Mouse (Mus musculus) adrenal gland, adult 18-20 months (tissue): ENCODE data around the gene Zdhhc19. TPM values are rescaled to one million over a fixed set of nuclear protein-coding genes. Genes with fewer than 3 reads are reported as not detected.

Experiments used
- DNase-seq, 2 experiments: peaks; one replicate each; pipeline ENCODE4 v3.0.0; 2021 to 2022; ENCODE audit warnings: low spot score in 2 of 2
- total RNA-seq, 2 experiments: library from RNA; stranded (reverse); gene quantifications; 1 replicate in 1 of 2; 2 replicates in 1 of 2; pipeline ENCODE4 v1.2.3; 2021

Zdhhc19 gene
- total RNA-seq, 2 experiments from 2014 or later, result not detected

GRCm38 (mm10) chr16:32513401-32513800 is 17.3 kb downstream of the Zdhhc19 start:
- DNase-seq, result no peak

DNA sequence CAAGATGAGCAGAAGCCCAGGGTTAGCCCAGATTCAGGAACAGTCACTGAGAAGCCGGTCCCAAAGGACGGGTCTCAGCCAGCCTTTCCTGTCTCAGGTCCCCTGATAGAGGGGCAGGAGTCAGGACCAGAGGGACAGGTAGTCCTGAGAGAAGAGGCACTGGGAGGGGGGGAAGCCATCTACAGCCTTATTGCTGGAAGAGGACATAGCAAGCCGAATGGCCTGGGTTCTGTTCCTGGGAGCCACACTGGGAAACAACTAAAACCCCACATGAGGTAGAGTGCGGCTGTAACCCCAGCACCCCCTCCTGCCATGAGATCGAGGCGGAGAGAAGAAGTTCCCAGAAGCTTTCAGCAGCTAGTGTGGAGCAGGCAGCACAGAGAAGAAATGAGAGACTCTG is 17.9 kb downstream of the Zdhhc19 start:
- DNase-seq, result no peak

DNA sequence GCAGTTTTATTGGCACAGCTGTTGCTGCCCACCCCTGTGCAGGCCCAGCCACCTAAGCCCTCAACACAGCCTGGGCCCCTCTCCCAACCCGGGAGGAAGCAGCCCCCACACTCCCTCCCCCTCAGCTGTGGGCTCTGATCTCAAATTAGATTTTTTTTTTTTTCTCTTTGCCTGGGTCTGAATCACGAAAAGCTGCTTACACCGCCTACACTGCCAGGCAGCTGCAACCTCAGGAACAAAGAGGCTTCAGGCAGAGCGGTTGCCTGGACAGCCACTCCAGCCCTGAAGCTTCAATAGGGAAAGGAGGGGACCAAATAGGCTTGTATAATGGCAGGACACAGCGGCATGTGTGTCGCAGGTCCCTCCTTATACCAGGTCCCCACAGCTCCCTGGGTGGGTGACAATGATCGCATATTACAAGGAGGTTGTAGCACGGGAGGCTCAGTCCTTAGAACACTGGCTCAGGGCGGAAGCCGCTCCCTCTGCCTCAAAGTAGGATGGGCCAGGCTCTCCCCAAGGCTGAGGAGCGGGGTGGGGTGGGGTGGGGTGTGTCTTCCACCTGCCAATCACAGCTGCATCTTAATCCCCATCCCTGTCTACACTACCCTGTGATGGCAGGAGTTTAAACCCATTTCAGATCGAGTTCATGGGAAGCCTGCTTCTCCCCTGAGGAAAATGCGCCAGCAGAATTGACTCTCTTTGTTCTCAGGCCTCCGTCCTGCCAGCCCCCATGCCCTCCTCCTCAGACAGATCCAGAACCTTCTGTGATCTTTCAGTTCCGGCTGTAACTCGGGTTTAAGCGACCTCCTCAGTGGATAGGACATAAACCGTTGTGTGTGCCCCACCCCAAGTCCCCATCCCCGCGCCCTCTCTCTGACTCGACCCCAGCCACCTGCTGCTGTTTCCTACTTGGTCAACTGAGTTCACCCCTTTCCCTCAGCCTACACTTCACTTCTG is 20.2 kb downstream of the Zdhhc19 start:
- no peak for DNase-seq

- DNase-seq, result no peak
These were observed 21.9 kb downstream of the Zdhhc19 start for GRCm38 (mm10) chr16:32517785-32518481.

- DNase-seq, result no peak
These were observed 23.7 kb downstream of the Zdhhc19 start for GRCm38 (mm10) chr16:32519656-32520371.

DNA sequence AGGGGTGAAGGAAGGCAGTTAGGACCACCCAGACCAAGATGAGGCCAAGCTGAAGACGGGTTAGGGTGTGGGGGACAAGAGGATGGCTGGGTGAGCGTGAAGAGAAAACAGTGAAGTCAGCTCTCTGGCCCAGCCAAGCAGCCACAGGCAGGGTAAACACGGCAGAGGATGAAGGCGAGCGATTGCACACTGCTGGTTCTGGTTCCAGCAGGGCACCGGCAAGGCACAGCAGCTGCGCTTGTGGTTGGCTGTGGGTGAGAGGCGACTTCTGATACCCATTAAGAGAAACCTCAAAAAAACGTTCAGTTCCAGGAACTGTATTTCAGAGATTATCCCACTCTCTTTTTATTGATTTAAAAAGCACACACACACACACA is 24.3 kb downstream of the Zdhhc19 start:
- no peak for DNase-seq

DNA sequence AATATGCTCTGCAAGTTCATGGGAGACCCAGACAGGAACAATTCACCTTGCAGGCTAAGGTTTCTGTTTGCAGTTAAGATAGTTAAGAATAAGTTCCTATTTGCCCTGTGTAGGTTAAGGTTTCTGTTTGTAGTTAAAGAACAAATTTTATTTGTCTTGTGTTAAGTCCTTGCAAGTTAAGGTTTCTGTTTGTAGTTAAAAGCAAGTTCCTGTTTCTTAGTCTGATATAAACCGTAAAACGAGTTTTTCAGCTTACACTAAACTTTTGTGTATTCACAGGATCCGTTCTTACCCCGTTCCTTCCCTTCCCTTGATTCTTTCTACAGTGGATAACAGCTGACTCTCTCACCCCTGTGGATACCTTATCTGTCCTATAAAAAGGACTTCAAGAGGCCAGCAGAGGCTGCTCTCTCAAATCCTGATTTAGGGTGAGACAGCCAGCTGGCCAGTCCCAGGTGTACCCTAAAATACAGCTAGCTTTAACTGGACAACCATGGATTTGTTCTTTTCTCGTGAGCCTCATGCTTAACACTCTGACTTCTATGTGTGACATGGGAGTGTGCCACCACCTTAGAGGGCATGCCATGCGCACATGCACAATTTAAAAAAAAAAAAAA is 26.6 kb downstream of the Zdhhc19 start:
- DNase-seq, result no peak

DNA sequence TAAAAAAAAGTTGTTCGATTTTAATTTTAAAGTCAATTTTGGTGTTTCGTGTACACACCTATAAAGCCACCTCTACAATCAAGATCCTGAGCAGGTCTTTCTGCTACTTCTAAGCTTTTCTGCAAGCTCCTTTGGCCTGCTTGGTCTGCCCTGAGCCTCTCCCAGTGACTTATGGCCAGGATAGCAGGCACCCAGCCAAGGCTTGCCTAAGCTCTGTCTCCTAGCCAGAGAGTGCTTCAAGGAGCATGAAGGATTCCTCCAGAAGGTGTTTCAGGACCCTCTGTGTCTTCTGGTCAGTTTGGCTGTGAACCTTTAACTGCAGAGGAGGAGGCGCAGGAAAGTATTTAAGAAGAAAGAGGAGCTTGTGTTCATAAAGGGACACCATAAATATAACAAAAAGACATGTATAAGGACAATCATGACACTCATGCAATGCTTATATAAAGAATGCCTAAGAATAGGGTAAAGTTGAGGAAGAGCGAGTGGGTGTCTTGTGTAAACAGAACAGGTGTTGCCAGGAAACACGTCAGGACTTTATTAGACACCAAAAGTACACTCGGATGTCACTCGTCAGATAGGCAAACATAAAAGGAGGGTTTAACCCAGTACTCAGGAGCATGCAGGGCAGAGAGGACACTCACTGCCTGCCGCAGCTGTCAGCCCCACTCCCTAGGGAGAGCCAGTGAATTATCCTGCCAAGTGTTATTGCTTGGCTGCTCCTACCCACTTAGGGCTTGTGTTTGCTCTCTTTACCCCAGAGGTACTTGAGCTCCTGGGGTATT is 27.6 kb downstream of the Zdhhc19 start:
- DNase-seq, result peak; percentile 60 to 63

- peak in 1 of 2 experiments; percentile 47 for DNase-seq
These were observed 28.2 kb downstream of the Zdhhc19 start for GRCm38 (mm10) chr16:32524244-32524615.

DNA sequence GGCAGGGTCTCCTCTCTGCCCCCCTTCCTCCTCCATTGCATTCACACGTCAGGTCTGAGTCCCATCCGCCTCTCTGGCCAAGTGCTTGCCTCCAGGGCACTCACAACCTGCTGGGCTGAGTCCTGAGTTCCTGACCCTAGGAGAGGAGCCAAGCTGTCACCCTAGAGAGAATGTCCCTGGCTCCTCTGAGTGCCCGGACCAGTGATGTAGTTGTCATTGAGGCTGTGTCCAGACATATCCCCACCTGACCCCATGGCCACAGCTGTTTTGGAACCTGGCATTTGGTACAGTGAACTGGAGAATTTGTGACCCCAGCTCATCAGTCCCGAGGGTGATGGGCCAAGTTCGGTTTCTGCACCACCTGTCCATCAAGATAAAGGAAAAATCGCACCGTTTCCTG is 30.8 kb downstream of the Zdhhc19 start:
- DNase-seq, result no peak

DNA sequence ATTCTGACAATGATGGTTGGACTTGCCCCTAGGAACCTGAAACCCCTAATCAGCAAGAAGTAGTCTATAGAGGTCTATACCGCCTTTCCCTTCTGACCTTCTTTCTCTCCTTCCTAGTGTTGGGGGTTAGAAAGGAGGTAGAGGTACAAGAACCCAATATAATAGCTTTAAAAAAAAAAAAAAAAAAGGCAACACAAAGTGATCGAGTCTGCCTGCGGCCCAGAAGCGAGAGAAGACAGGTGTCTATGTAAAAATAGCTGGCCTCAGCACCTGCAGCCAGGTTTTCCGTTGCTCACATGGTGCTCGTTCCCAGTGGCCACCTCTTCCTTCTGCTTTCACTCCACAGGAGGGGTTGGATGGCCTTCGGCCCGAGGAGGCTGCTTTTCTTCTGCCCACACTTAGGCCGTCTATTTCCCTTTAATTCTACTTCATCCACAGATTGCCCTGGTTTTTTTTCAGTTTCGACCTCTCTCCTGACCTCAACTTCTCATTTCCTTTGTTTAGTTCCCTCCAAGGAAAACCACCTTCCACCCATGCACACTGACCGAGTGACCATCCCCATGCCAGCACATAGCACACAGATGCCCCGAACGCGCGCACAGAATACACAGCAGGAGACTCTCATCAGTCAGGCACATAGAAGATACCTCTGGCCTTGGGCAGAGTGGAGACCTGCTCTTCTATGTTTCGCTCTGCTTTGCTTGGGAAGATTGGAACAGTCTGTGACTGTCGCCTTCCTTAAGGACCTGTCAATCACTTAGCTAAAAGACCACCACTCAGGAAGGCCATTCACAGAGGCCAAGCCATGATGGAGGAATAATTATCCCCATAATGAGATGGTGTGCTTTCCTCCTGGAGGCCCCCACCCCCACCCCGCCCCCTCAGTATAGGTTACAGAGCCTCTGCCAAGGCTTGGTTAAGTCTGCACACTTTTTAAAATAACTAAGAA is 37.1 kb downstream of the Zdhhc19 start:
- DNase-seq, result no peak

DNA sequence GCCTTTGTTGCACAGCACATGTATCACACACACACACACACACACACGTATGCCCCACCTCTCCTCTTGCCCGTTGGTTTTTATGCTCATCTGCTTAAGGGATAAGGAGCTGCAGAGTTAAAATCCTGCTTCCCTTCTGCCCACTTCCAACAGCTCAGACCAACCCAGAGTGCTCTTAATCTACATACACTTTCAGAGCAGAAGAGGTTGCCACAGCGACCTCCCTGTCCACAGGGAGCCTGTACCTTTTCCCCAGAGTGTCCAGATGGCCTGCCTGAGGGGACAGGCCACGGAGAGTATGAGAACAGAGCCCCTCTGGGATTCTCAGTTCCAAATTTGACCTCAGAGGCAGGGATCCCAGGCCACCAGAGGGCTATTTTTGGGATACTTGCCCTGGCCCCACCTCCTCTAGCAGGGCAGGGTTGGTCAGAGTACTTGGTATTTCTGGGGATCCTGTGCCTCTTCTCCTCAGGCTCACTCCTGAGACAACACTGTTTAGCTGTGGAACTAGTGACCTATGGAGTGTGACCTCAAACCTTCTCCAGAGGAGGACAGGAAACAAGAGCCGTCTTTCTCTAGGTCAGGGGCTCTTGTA is 39.2 kb downstream of the Zdhhc19 start:
- DNase-seq, result no peak

- no peak for DNase-seq
These were observed 42.0 kb downstream of the Zdhhc19 start for GRCm38 (mm10) chr16:32537867-32538660.

GRCm38 (mm10) chr16:32538761-32539255 is 42.7 kb downstream of the Zdhhc19 start:
- no peak for DNase-seq

GRCm38 (mm10) chr16:32541338-32542179 is 45.5 kb downstream of the Zdhhc19 start:
- no peak for DNase-seq

DNA sequence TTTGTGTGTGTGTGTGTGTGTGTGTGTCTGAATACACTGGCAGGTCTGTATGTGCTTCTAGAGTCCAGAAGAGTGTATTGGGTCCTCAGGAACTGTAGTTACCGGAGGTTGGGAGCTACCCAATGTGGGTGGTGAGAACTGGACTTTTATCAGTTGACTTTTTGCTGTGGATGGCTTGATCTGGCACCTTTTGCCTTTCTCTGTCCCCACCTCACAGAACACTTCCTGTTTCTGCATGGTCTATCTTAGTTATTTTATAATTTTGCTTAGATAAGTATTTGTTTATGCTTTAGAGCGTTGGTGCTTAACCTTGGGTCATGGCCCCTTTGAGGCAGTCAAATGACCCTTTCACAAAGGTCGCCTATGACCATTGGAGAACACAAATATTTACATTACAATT is 47.4 kb downstream of the Zdhhc19 start:
- no peak for DNase-seq
